Mouse (Mus musculus) olfactory bulb, adult 2 months (tissue): Measurements from ENCODE around the gene Ralgapa2.

Experiments
- CTCF ChIP-seq: fragments of 200-500 bp; IDR thresholded peaks from 2 replicates; pipeline ENCODE4 v1.5.1; 2012; ENCODE audit warnings: low read depth, mild to moderate bottlenecking, low read length, moderate library complexity; ENCODE audit not compliant: insufficient read depth
- POLR2A ChIP-seq: fragments of 200-500 bp; IDR thresholded peaks from 2 replicates; pipeline ENCODE4 v1.6.1; 2012; ENCODE audit warnings: mild to moderate bottlenecking, low read depth, low read length, moderate library complexity; ENCODE audit not compliant: insufficient read depth

DNA sequence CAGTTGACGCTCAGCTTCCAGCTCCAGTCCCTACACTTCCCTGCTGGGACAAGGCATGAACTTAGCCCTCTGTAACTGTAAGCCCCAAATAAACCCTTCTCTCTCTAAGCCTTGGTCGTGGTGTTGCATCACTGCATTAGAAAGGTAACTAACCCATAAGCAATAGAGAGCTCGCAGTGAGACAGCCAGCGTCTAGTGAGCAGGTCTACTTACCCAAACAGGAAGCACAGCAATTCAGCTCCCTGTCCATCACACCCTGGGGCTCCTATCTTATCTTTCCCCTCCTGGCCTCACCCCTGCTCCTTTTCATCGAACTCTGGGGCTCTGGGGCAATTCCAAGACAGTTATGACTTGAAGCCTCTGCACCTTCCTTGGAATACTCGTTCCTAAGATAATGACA is 13.8 kb downstream of the Ralgapa2 start:
- TF ChIP-seq CTCF (no peak), POLR2A (no peak)
